Mouse (Mus musculus) small intestine, adult 2 months (tissue): ENCODE results near the gene Neu2. TPM values are rescaled to one million over a fixed set of nuclear protein-coding genes. Genes with fewer than 3 reads are reported as not detected.

Experiments used
- H3K27ac ChIP-seq: fragments of 200-500 bp; 2 replicates; pipeline ENCODE4 v1.5.1; 2012; ENCODE audit warnings: low read depth, low read length, control low read depth, inconsistent platforms; ENCODE audit not compliant: insufficient read depth
- H3K27me3 ChIP-seq: fragments of 200-500 bp; 2 replicates; pipeline ENCODE4 v1.6.1; 2012; ENCODE audit warnings: mild to moderate bottlenecking, moderate library complexity, low read length, inconsistent platforms; ENCODE audit not compliant: control insufficient read depth, insufficient read depth
- H3K36me3 ChIP-seq: fragments of 200-500 bp; 2 replicates; pipeline ENCODE4 v1.6.1; 2012; ENCODE audit warnings: mild to moderate bottlenecking, low read length, control low read depth, inconsistent platforms; ENCODE audit not compliant: control insufficient read depth, insufficient read depth
- H3K4me1 ChIP-seq: fragments of 200-500 bp; 2 replicates; pipeline ENCODE4 v1.6.1; 2012; ENCODE audit warnings: low read length, inconsistent platforms, mixed read lengths; ENCODE audit not compliant: control insufficient read depth, insufficient read depth, insufficient read length
- H3K4me3 ChIP-seq: fragments of 200-500 bp; 2 replicates; pipeline ENCODE4 v1.5.1; 2012; ENCODE audit warnings: low read depth, mild to moderate bottlenecking, control low read depth, inconsistent platforms, low read length, moderate library complexity
- CTCF ChIP-seq: fragments of 200-500 bp; IDR thresholded peaks from 2 replicates; pipeline ENCODE4 v1.5.1; 2012; ENCODE audit warnings: low read depth, mild to moderate bottlenecking, control low read depth, inconsistent platforms, low read length, moderate library complexity, mixed read lengths; ENCODE audit not compliant: insufficient replicate concordance, insufficient read length; ENCODE audit errors: extremely low read depth
- POLR2A ChIP-seq: fragments of 200-500 bp; IDR thresholded peaks from 2 replicates; pipeline ENCODE4 v1.6.1; 2012; ENCODE audit warnings: low read depth, mild to moderate bottlenecking, control low read depth, inconsistent platforms, low read length, moderate library complexity
- WGBS: fragments of 180-500 bp; shearing (Covaris S2); methylation state at CpG from one replicate; pipeline ENCODE4 v1.1.7; 2018; 5-methylcytosine and 5-hydroxymethylcytosine counted together
- polyA plus RNA-seq: library from polyadenylated mRNA; depleted of rRNA; stranded (reverse); fragments of >200 nt; gene quantifications from 2 replicates; pipeline ENCODE4 v1.2.3, GENCODE M21; 2012

The Neu2 gene
- polyA plus RNA-seq, 1 experiment: 2.1 TPM

- H3K4me3 ChIP-seq: peak overlapping the region; percentile 65
- no peaks in the 10 kb centered on the region for H3K27me3 ChIP-seq
- H3K27ac ChIP-seq: peak overlapping the region; percentile 64
- no peaks in the 10 kb centered on the region for H3K36me3 ChIP-seq
- peaks cover 19% of the 10 kb centered on the region; the same call in 1 of the 2 replicates for H3K4me1 ChIP-seq
- no peak for TF ChIP-seq POLR2A
- no peak for TF ChIP-seq CTCF
- WGBS: 65% methylated on average over 3 of the region's 3 CpGs
Measured at GRCm38 (mm10) chr1:87621858-87622279, 112.2 kb downstream of the Neu2 start.

GRCm38 (mm10) chr1:87623977-87624666, 114.4 kb downstream of the Neu2 start:
- Histone ChIP-seq H3K27ac (no peak overlapping the region), H3K27me3 (no peaks in the 10 kb centered on the region), H3K36me3 (no peaks in the 10 kb centered on the region), H3K4me1 (peaks cover 19% of the 10 kb centered on the region; the same call in 1 of the 2 replicates), H3K4me3 (no peak overlapping the region)
- TF ChIP-seq POLR2A (no peak), CTCF (no peak)
- 27% methylated on average over 1 of the region's 1 CpGs for WGBS

GRCm38 (mm10) chr1:87624826-87625225, 115.1 kb downstream of the Neu2 start:
- H3K27ac ChIP-seq: no peak overlapping the region; the same call in 1 of the 2 replicates
- no peaks in the 10 kb centered on the region for H3K36me3 ChIP-seq
- TF ChIP-seq CTCF (no peak), POLR2A (no peak)
- no peaks in the 10 kb centered on the region for H3K27me3 ChIP-seq
- H3K4me1 ChIP-seq: peaks cover 19% of the 10 kb centered on the region; the same call in 1 of the 2 replicates
- 89% methylated on average over 2 of the region's 2 CpGs for WGBS
- no peak overlapping the region for H3K4me3 ChIP-seq

- WGBS: 80% methylated on average over 6 of the region's 6 CpGs
- Histone ChIP-seq H3K27ac (peak overlapping the region; percentile 67), H3K36me3 (no peaks in the 10 kb centered on the region), H3K4me3 (no peak overlapping the region), H3K27me3 (no peaks in the 10 kb centered on the region), H3K4me1 (peaks cover 19% of the 10 kb centered on the region; the same call in 1 of the 2 replicates)
- TF ChIP-seq POLR2A: no peak
- no peak for TF ChIP-seq CTCF
Measured at GRCm38 (mm10) chr1:87625254-87626025, 115.8 kb downstream of the Neu2 start.

- H3K4me3 ChIP-seq: no peak overlapping the region
- peaks cover 19% of the 10 kb centered on the region; the same call in 1 of the 2 replicates for H3K4me1 ChIP-seq
- peak overlapping the region; percentile 77 for H3K27ac ChIP-seq
- 63% methylated on average over 2 of the region's 2 CpGs for WGBS
- H3K36me3 ChIP-seq: no peaks in the 10 kb centered on the region
- H3K27me3 ChIP-seq: no peaks in the 10 kb centered on the region
- no peak for TF ChIP-seq POLR2A
- TF ChIP-seq CTCF: no peak
Measured at GRCm38 (mm10) chr1:87626344-87626743, 116.7 kb downstream of the Neu2 start.

GRCm38 (mm10) chr1:87628085-87628484, 118.4 kb downstream of the Neu2 start:
- no peak overlapping the region for H3K27ac ChIP-seq
- H3K4me1 ChIP-seq: peaks cover 16% of the 10 kb centered on the region; the same call in 1 of the 2 replicates
- no peak overlapping the region for H3K4me3 ChIP-seq
- WGBS: 15% methylated on average over 2 of the region's 2 CpGs
- TF ChIP-seq CTCF (no peak), POLR2A (no peak)
- H3K27me3 ChIP-seq: no peaks in the 10 kb centered on the region
- no peaks in the 10 kb centered on the region for H3K36me3 ChIP-seq

GRCm38 (mm10) chr1:87631584-87631983, 121.9 kb downstream of the Neu2 start:
- 45% methylated on average over 10 of the region's 10 CpGs for WGBS
- Histone ChIP-seq H3K36me3 (no peaks in the 10 kb centered on the region), H3K27me3 (no peaks in the 10 kb centered on the region), H3K27ac (no peak overlapping the region), H3K4me3 (no peak overlapping the region), H3K4me1 (peaks cover 7% of the 10 kb centered on the region; the same call in 1 of the 2 replicates)
- no peak for TF ChIP-seq CTCF
